Comparison of ENCODE assay signal across 18 mouse cellular contexts in the genomic region with DNA sequence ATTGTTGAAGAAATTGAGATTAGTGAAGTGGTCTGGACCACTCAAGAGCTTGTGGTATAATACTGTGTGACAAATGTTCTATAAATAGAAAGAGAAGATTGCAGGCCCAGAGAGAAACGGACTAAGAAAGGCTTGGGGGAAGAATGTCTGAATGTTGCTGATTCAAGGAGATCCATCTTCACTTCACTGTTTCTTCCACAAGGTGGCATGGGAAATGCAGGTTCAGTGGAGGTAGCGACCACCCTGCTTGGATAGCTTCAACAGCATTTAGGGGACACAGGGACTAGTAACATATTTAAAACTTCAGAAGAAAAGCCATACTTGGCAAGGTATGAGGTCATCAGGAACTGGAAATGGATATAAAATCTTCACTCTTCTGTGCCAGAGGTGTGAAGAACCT.
DNase-seq lines count a peak whose midpoint lies in the region; ATAC-seq and TF ChIP-seq lines count a peak whose summit lies in the region.
"Had no signal": no experiment of that assay in that cellular context is flagged by ENCODE, and none has a peak within 500 bp of the region (broad histone marks: within the 10 kb centered on the region; RNA-seq: fewer than 3 reads in every experiment).

No protein-coding gene starts in this region.

- H3K4me3 ChIP-seq in hindbrain, postnatal 0 days (ENCODE audit: low read length) = no peak overlapping the region
- no peak overlapping the region for H3K4me3 ChIP-seq in hindbrain, embryonic 16.5 days (ENCODE audit: low read length)
- no peak overlapping the region for H3K4me3 ChIP-seq in lung, embryonic 14.5 days (ENCODE audit: low read depth, low read length)
- H3K4me3 ChIP-seq: embryonic facial prominence, embryonic 13.5 days; heart, embryonic 13.5 days; hindbrain, embryonic 15.5 days; liver, embryonic 15.5 days; midbrain, embryonic 15.5 days; neural tube, embryonic 15.5 days had no signal

- no peaks in the 10 kb centered on the region for H3K27me3 ChIP-seq in hindbrain, postnatal 0 days (ENCODE audit: insufficient read depth, low read length)
- H3K27me3 ChIP-seq in hindbrain, embryonic 16.5 days (replicated peaks; ENCODE audit: control insufficient read depth, insufficient read depth, low read length) = no peaks in the 10 kb centered on the region
- H3K27me3 ChIP-seq in lung, embryonic 14.5 days (ENCODE audit: insufficient read depth, low read length) = no peaks in the 10 kb centered on the region
- H3K27me3 ChIP-seq: embryonic facial prominence, embryonic 13.5 days; heart, embryonic 13.5 days; hindbrain, embryonic 15.5 days; liver, embryonic 15.5 days; midbrain, embryonic 15.5 days; neural tube, embryonic 15.5 days had no signal

- H3K9me3 ChIP-seq in hindbrain, postnatal 0 days (ENCODE audit: low read length) = no peaks in the 10 kb centered on the region
- no peaks in the 10 kb centered on the region for H3K9me3 ChIP-seq in hindbrain, embryonic 16.5 days (ENCODE audit: control insufficient read depth, low read length)
- no peaks in the 10 kb centered on the region for H3K9me3 ChIP-seq in lung, embryonic 14.5 days (ENCODE audit: low read depth, low read length)
- H3K9me3 ChIP-seq: embryonic facial prominence, embryonic 13.5 days; heart, embryonic 13.5 days; hindbrain, embryonic 15.5 days; liver, embryonic 15.5 days; midbrain, embryonic 15.5 days; neural tube, embryonic 15.5 days had no signal

- H3K4me2 ChIP-seq in hindbrain, postnatal 0 days (ENCODE audit: low read depth, low read length) = no peak overlapping the region
- no peak overlapping the region for H3K4me2 ChIP-seq in hindbrain, embryonic 16.5 days (ENCODE audit: low read length)
- H3K4me2 ChIP-seq in lung, embryonic 14.5 days = no peak overlapping the region
- H3K4me2 ChIP-seq: embryonic facial prominence, embryonic 13.5 days; heart, embryonic 13.5 days; hindbrain, embryonic 15.5 days; liver, embryonic 15.5 days; midbrain, embryonic 15.5 days; neural tube, embryonic 15.5 days had no signal

- H3K4me1 ChIP-seq in hindbrain, postnatal 0 days (ENCODE audit: insufficient read depth, low read length) = no peaks in the 10 kb centered on the region
- H3K4me1 ChIP-seq in hindbrain, embryonic 16.5 days (ENCODE audit: control insufficient read depth, insufficient read depth, low read depth, low read length) = no peaks in the 10 kb centered on the region
- H3K4me1 ChIP-seq in lung, embryonic 14.5 days (ENCODE audit: insufficient read depth) = no peaks in the 10 kb centered on the region
- H3K4me1 ChIP-seq: embryonic facial prominence, embryonic 13.5 days; heart, embryonic 13.5 days; hindbrain, embryonic 15.5 days; liver, embryonic 15.5 days; midbrain, embryonic 15.5 days; neural tube, embryonic 15.5 days had no signal

- peak; percentile 54 for TF ChIP-seq CTCF in hindbrain, postnatal 0 days (IDR thresholded peaks at IDR 0.05; ENCODE audit: low read depth)
- 0 out of 2 replicates have a peak, but pooled peaks have one; percentile 18 for TF ChIP-seq CTCF in lung, embryonic 14.5 days (IDR thresholded peaks at IDR 0.05; ENCODE audit: low read depth)

- H3K36me3 ChIP-seq in hindbrain, postnatal 0 days (ENCODE audit: insufficient read depth, low read length) = no peaks in the 10 kb centered on the region
- H3K36me3 ChIP-seq in hindbrain, embryonic 16.5 days (ENCODE audit: control insufficient read depth, insufficient read depth, low read length) = no peaks in the 10 kb centered on the region
- H3K36me3 ChIP-seq in lung, embryonic 14.5 days (ENCODE audit: insufficient read depth) = no peaks in the 10 kb centered on the region
- H3K36me3 ChIP-seq: embryonic facial prominence, embryonic 13.5 days; heart, embryonic 13.5 days; hindbrain, embryonic 15.5 days; liver, embryonic 15.5 days; midbrain, embryonic 15.5 days; neural tube, embryonic 15.5 days had no signal

- ATAC-seq in hindbrain, postnatal 0 days = no peak
- ATAC-seq in hindbrain, embryonic 16.5 days = no peak
- no peak for ATAC-seq in lung, embryonic 14.5 days (ENCODE audit: insufficient read depth)
- ATAC-seq: forebrain, embryonic 14.5 days; lung, postnatal 0 days; midbrain, embryonic 15.5 days had no signal

- H3K27ac ChIP-seq in hindbrain, postnatal 0 days = no peak overlapping the region
- no peak overlapping the region for H3K27ac ChIP-seq in hindbrain, embryonic 16.5 days (ENCODE audit: low read depth, low read length)
- no peak overlapping the region for H3K27ac ChIP-seq in lung, embryonic 14.5 days (ENCODE audit: low read depth)
- H3K27ac ChIP-seq: embryonic facial prominence, embryonic 13.5 days; heart, embryonic 13.5 days; hindbrain, embryonic 15.5 days; liver, embryonic 15.5 days; midbrain, embryonic 15.5 days; neural tube, embryonic 15.5 days had no signal

- DNase-seq in cerebellum, postnatal 10 days = peak; percentile 20 to 37
- no peak for DNase-seq in cerebellum, adult 11-12 months
- DNase-seq in hindbrain, postnatal 0 days (ENCODE audit: low spot score) = peak; percentile 17
- no peak for DNase-seq in lung, embryonic 14.5 days
- no peak for DNase-seq in lung, postnatal 36 days
- DNase-seq in brain, adult 2 months (ENCODE audit: low read depth, low spot score) = peak; percentile 43
- DNase-seq in embryo, embryonic 10.5 days (ENCODE audit: low spot score) = no peak
- DNase-seq: heart, postnatal 36 days; kidney, adult 18-20 months had no signal

- WGBS in hindbrain, postnatal 0 days = 63% methylated on average over 2 of the region's 2 CpGs
- 57% methylated on average over 2 of the region's 2 CpGs for WGBS in hindbrain, embryonic 16.5 days
- WGBS in lung, embryonic 14.5 days = 37% methylated on average over 2 of the region's 2 CpGs

- no peak overlapping the region for H3K9ac ChIP-seq in hindbrain, postnatal 0 days (replicated peaks; ENCODE audit: low read length)
- H3K9ac ChIP-seq in hindbrain, embryonic 16.5 days (ENCODE audit: low read depth, low read length) = no peak overlapping the region
- H3K9ac ChIP-seq in lung, embryonic 14.5 days = no peak overlapping the region
- H3K9ac ChIP-seq: embryonic facial prominence, embryonic 13.5 days; heart, embryonic 13.5 days; hindbrain, embryonic 15.5 days; liver, embryonic 15.5 days; midbrain, embryonic 15.5 days; neural tube, embryonic 15.5 days had no signal

Comparison
In these comparisons a context has a peak if more than half of its experiments do, and no peak if none do; other contexts are left out.
1. DNase-seq: peak in cerebellum, postnatal 10 days (2 of 2), hindbrain, postnatal 0 days (single experiment) and brain, adult 2 months (single experiment); none in cerebellum, adult 11-12 months (single experiment), lung, embryonic 14.5 days (single experiment), lung, postnatal 36 days (single experiment) and embryo, embryonic 10.5 days (single experiment).